Mouse (Mus musculus): ENCODE results near the gene Tob1.

Gene Tob1

DNA sequence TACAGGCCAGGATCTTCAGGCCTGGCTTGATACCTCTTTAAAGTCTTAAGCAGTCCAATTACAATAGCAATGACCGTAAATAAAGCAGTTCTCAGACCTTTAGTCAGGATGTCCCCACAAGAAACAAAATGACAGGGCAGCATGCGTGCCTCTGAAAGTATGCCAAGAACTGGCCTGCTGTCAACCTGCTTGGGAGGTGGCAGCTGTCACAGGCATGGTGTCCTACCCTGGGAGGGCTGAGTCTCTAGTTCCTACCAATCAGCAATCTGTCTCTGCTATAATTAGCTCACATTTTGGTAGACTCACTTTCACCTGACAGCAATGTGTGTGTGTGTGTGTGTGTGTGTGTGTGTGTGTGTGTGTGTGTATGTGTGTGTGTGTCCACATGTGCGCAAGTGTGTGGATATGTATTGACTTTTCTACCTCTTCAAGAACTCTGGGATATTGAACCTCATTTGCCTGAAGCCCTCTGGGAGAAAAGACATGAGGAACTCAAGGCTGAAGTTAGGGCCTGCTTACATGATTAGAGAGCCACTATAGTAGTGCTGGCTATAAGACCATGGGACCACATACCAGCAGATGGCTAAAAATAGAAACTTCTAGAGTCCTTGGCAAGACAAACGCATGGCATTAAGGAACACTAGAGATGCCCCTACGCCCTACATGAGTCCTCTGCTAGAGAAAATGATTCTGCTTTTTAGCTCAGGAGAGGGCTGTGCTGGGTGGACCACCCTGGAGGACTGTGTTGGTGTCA is 18.1 kb downstream of the Tob1 start:
- no peak for DNase-seq (ENCODE audit: extremely low read depth, low read depth, low spot score)

DNA sequence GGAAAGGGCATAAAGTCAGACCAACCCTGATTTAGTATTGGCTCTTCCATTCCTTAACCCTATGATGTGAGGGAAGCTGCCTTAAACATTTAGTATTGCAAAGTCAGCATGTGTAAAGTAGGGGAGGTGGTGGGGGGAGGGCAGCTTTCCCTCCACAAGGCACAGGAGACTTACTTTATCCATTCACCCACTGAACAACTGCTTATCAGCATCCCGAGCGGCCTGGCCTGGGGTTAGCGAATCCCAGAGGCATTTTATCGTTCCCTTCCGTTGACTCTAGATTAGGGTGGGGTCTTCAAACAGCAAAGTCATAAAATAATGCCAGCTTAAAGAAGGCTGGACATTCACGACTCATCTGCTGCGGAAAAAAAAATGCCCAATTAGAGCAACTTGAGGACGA is 19.0 kb downstream of the Tob1 start:
- no peak for DNase-seq (ENCODE audit: extremely low read depth, low read depth, low spot score)

DNA sequence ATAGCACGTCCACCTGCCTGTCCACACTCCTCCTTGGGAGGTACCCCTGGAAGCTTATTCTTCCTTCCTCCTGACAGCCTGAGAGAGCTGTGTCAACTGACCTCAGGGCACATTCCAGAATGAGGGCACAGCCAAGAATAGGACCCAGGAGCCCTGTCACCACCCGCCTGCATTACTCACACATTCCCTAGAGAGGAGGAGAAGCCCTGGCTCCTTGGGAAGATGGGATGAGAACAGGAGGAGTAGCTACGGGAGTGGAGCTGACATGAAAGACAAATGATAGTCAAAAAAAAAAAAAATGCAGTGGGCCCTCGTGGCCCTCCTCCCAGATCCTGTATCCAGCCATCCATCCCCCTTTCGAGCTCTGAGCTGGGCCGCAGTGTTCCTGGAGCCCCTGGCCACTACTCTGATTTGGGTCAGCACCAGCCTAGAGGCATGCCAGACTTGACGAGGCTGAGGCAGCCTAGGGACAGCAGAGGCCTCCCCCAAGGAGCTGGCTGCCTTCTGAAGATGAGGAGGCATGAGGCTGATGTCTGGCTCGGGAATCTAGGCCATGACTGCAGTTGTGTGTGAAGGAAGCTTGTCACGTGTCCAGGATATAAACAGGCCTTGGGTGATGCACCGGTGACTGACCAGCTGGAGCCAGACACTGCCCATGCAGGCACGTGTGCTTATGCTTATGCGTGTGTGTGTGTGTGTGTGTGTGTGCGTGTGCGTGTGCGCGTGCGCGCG is 20.7 kb downstream of the Tob1 start:
- DNase-seq (ENCODE audit: extremely low read depth, low read depth, low spot score), result no peak

DNA sequence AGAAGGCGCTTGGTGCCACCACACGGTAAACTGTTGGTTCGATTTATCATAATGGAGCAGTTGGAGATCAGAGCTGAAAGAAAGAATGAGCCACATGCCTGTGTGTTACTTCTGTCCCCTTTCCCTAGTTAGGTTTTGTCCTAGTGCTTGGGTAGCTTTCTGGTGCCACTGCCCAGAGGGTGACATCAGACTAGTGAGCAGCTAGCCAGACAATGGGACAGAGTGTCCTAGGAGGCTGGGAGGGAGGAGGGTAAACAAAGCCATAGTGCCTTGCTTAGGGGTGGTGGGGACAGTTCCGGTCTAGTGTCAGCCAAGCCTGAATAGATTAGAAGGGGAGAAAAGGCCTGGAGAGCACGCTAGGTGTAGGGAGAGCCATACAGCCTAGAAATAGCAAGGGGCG is 22.2 kb downstream of the Tob1 start:
- DNase-seq (ENCODE audit: extremely low read depth, low read depth, low spot score), result no peak

DNA sequence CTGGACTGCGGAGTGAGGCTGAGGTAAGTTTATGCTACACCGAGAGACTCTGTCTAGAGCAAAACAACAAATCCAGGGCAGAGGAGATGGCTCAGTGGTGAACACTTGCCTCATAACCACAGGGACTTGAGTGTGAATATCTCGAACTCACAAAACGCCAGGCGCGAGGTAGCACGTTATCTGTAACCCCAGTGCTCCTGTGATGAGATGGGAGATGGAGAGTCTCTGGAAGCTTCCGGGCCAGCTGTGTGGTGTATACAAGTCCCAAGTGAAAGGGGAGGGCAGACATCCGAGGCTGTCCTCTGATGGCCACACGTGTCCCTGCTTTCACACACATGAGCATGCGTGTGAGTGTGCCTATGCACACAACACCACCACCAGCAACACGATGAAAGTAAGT is 23.1 kb downstream of the Tob1 start:
- no peak for DNase-seq (ENCODE audit: extremely low read depth, low read depth, low spot score)

DNA sequence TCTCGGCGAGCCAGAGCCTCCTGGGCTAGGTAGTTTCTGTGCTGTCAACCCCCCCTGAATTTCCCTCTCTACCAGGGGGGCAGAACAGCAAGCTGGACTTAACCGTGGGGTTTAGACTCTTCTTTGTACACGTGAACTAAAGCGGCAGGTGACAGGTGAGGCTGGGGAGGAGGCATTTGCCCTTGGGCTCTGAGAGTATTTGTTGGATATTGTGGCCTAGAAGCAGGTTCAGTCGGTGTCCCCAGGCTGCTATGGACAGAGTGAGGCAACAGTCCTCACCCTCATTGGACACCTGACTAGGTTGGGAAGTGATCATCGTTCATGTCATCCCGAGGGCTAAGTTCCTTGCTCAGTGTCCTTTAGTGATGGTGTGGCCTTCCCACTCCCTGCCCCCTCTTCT is 23.6 kb downstream of the Tob1 start:
- DNase-seq (ENCODE audit: extremely low read depth, low read depth, low spot score), result no peak

DNA sequence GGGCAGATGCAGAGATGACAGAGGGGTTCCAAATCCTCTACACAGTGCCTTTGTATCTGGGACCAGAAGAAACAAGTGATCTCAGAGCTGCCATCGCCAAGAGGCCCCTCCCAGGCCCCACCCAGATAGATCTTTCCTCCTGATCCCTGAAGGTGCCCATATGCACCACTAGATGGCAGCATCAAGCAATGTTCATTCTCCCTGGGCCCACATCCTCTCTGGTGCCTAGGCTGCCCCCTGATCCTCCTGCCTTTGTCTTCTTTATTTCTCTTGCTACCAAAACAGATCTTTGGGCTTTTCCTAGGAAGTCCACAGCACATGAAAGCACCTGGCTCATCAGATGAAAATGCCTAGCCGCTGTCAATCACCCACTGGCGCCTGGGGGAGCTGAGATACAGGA is 24.8 kb downstream of the Tob1 start:
- DNase-seq (ENCODE audit: extremely low read depth, low read depth, low spot score), result no peak

DNA sequence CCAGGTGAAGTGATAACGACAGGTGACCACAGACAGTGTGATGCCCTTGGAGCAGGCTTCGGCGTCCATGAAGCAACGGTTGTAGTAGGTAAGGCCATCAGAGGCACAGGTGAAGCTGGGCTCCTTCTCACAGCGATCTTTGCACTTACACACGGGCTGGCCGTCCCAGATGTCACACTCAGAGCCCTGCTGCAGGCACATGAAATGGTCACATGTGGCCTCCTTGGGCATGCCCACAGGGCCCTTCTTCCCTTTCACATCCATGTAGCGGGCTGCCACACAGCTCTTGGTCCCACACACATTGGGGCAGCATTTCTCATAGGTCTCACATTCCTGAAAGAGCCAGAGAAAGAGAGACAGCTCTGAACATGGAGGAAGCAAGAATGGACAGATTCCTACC is 27.5 kb downstream of the Tob1 start:
- no peak for DNase-seq (ENCODE audit: extremely low read depth, low read depth, low spot score)

DNA sequence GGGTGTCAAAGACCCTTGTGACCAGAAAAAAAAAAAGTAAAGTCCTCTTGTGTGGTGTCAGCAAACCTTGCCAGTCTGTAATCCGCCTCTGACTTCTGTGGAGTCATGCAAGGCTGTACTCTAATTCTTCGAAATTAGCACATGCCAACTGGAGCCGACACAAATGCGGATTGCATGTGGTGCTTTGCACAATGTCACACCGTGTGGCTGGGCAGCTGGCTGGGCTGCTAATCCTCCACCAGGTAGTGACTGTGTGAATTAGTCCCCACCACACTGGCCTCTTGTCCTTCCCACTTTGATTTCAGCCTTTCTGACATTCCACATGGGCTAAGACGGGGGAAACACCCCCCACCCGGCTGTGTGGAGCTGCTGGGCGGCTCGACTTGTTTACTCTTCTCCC is 28.5 kb downstream of the Tob1 start:
- DNase-seq (ENCODE audit: extremely low read depth, low read depth, low spot score), result peak; percentile 62

DNA sequence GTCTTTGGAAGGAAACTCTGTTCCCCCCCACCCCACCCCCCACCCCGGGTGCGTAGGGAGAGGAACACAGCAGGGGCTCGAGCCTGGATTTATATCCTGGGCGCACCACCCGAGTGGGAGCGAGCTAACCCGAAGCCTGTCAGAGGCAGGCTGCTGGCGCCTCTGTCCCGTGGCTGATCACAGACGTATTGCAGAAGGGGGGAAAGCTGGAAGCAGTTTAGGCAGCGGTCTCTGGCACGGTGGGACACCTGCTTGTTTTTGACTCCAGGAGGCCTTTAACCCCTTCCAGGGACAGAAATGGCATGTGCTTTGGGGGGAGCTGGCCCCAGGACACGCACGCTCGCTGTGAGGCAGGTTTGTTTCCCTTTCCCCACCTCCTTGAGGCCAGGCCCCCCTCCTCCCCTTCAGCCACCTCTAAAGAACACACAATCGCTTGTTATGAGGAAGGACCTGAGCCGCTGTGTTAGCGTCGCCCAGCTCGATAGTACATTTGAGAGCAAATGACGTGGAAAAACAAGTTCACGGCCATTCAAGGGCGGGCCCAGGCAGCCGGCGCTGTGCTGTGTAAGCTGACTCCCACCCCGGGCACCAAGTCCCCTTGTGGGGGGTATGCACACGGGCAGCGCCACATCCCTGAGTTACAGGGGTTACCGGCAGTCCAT is 31.6 kb downstream of the Tob1 start:
- no peak for DNase-seq (ENCODE audit: extremely low read depth, low read depth, low spot score)

DNA sequence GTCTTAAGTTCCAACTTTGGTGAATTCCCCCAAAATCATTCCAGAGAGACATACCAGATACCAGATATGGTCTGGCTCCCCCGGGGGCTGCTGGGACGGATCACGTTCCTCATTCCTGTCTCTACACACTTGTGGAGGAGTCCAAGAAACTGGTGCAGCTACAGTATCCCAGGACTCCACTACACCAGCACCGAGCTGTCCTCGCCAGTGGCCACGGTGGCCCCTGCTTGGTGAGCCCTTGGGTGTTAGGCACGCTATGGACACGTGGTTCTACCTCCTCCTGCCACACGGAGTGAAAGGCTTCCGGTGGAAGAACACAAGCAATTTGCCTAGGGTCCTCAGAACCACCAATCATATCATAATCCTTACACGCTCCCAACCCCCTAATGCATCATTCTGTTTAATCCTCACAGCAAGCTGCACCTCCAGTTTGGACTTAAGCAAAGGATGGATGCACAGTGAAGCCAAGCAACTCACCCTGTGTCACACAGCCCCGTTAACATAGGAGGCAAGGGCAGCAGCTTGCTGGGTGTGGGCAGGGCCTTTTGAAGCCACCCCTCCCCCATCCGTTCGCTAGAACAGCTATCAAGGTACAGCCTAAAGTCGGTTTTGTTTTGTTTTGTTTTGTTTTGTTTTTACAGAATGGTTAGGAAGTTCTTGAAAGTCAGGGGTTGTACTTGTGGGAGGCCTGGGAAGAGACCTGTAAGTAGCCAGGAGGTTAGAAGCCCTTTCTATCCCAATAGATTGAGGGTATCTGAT is 32.3 kb downstream of the Tob1 start:
- DNase-seq (ENCODE audit: extremely low read depth, low read depth, low spot score), result no peak

DNA sequence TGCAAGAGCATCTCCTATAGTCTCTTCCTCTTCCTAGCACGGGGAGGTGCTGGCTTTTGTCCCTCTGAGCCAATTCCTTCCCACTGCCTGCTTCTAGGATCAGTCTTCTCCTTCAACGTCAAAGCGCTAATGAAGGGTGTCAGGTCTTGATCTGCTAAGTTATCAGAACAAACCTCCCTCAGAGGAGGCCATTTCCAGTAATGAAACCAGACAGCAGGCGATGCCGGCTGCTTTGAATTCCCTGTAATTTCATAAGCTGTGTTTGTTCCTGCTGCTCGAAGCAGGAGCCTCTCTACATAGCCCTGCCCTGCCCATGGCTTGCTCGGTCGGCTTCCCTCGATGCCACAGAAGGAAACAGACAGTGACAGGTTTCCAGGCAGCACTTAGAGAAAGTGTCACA is 33.1 kb downstream of the Tob1 start:
- no peak for DNase-seq (ENCODE audit: extremely low read depth, low read depth, low spot score)

DNA sequence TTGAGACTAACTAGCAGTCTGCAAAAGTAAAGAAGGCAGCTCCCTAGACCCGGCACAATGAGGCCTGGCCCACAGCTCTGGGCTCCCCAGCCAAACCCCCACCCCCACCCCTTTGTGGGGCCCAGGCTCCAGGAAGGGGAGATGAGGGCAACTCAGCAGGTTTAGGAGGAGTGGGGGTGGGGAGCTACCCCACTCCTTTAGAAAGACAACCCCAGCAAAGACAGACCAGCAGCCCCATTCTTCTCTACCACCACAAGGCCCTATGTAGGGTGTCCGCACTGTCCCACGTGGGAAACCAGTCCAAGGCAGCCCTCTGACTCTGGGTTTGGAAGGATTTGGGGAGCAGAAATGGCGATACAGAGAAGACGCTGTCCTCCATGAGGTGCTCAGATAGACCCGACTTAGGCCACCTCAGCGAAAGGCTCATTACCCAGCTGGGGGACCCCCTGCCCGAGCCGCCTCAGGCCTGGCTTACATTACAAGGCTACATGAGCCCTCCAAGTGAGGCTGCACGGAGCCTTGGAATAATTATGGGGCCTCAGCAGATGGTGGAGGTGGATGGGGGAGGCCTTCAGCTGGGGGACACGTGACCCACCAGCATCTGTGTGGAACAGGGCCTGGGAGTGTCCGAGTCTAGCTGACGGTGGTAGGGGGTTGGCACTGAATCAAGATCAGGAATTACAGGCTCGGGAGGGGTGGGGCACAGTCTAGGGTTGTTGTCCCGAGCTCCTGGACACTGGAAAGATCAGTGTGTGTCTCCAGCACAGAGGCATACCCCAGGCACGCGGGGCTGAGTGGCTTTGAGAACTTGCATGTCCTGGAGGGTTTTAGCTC is 34.9 kb downstream of the Tob1 start, which contains the start of gene Wfikkn2:
Gene Wfikkn2, minus strand, starts transcription at position 51 of the 834 bp plus-strand sequence.
- DNase-seq (ENCODE audit: extremely low read depth, low read depth, low spot score), result no peak

DNA sequence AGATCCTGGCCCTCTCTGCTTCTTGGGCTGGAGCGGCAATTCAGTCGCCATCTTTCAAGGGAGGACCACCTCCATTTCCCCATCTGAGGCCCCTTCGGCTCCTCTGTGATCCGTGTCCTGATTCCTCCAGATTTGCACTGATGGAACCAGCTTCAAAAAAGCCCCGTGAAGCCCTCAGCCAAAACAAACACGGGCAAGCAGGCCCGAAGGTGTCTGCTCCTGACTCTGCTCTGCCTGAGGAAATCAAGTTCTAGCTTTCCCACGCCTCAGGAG is 35.5 kb downstream of the Tob1 start:
- DNase-seq (ENCODE audit: extremely low read depth, low read depth, low spot score), result no peak

DNA sequence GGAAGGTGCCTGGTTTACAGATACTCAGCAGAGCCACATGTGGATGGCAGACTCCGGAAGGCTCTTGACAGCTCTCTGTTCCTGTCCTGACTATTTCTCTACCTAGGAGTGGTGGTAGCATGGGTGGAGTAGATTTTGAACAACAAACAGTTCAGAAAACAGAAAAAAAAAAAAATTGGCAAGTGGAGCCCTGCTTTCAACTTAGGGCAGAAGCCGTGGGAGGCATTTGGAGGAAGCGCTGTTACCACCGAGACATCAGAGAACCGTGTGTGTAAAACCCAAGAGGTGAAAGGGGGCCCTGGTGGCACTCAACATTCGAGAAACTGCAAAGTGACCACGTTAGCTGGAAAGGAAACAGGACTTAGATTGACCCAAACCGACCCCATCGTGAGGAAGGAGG is 41.9 kb downstream of the Tob1 start:
- no peak for DNase-seq (ENCODE audit: extremely low read depth, low read depth, low spot score)

DNA sequence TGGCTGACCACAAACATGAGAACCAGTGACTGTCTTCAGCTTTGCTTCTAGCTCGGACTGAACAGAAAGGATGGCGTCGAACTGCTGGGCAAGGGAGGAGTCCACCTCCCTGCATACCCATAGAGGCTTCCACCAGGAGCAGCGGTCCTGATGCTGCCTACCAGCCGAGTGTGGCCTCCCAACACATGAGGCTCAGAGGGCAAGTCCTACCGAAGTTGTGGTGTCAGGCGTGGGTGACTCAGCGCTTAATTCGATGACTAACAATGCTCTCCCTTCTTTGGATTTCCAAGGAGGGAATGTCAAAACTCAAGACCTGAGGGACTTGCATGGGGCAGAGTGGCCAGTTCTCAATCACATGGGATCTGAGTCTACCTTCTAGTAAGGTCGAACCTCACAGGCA is 42.4 kb downstream of the Tob1 start:
- no peak for DNase-seq (ENCODE audit: extremely low read depth, low read depth, low spot score)

DNA sequence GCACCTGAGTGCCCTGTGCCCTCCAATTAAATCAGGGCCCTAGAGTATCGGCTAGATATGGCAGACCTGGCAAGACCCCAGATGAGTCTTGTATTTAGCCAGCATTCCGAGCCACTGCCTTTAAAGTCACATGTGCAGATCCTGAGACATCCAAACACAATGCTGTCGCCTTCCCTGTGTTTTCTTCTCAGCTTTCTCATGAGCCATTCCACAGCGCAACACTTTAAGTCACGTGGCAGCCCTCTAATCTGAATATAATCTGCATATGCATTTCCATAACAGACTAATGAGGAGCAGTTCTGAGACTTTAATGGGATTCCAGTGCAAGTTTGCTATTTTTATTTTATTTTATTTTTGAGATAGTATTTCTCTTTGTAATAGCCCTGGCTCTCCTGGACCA is 44.5 kb downstream of the Tob1 start:
- no peak for DNase-seq (ENCODE audit: extremely low read depth, low read depth, low spot score)

DNA sequence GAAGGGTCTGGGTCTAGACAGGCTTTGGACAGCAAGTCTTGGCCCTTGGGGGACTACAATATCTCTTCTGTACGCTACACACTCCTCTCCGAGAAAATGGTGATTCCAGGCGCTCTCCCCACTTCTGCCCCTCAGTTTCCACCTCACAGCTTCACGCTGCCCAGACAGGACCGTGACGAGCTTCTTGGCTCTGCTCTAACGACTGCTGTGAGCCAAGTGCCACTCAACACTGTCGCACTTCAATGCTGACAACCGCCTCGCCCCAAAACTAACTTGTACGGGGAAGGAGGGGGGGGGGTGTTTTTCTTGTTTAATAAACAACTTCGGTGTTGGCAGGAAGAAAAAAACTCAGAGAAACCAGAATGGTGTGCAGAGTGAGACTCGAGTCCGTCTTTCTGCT is 46.7 kb downstream of the Tob1 start:
- DNase-seq (ENCODE audit: extremely low read depth, low read depth, low spot score), result no peak

DNA sequence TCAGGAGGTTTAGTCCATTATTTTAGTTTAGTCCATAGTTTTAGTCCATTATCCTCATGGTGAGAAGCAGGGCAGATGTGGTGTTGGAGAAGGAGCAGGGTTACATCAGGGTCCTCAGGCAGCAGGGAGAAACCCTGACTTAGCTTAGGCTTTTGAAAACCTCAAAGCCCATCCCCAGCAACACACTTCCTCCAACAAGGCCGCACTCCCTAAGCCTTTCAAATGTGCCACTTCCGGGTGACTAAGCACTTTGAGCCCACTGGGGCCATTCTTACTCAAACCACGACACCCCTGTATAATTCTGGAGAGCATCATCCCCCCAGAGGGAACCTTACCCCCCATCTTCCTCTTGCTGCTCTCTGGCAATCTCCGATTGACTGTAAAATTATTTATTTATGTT is 48.6 kb downstream of the Tob1 start:
- no peak for DNase-seq (ENCODE audit: extremely low read depth, low read depth, low spot score)

DNA sequence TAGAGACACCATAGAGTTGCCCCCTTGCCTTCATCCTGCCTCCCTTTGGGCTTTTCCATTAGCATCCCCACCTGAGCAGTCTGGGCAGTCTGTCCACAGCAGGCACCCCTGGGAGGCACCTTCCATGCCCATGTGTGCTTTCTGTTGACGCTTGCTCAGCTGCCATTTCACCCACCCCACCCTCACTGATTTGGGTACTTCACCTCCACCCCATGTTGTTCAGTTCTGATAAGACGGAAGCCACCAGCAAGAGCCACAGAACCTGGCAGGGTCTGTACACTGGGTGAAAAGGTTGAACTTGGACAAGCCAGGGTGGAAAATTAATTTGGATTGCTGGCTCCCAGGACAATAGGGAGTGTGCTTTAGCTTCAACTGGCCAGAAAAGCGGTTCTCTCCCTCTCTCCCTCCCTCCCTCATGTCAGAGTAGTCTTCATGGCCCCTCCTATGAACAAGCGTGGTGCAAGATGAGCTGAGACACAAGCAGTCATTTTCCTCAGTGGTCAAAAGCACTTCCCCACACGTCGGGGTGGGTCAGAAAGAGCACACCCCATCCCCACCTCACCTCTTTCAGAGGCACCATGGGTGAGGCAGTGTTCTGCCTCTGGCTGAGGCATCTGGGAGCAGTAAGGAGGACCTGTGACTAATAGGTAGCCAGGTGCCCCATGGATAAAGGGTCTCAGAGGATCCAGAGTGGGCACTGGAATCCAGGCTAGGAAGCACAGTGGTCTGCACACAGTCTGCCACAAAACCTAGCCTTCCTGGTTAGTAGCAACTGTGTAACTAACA is 50.5 kb downstream of the Tob1 start:
- no peak for DNase-seq (ENCODE audit: extremely low read depth, low read depth, low spot score)

Measured in fat pad, adult 2 months (tissue).